Mouse (Mus musculus) olfactory bulb, adult 2 months (tissue): ENCODE data around the gene Fnbp1. TPM values are rescaled to one million over a fixed set of nuclear protein-coding genes. Genes with fewer than 3 reads are reported as not detected.

Source experiments
- H3K27ac ChIP-seq: fragments of 200-500 bp; 2 replicates; pipeline ENCODE4 v1.5.1; 2012; ENCODE audit warnings: low read depth, low read length; ENCODE audit not compliant: insufficient read depth
- H3K4me1 ChIP-seq: fragments of 200-500 bp; 2 replicates; pipeline ENCODE4 v1.6.1; 2012; ENCODE audit warnings: low read length; ENCODE audit not compliant: control insufficient read depth, insufficient read depth
- H3K4me3 ChIP-seq: fragments of 200-500 bp; 2 replicates; pipeline ENCODE4 v1.5.1; 2012; ENCODE audit warnings: mild to moderate bottlenecking, low read depth, low read length, moderate library complexity; ENCODE audit not compliant: insufficient read depth
- CTCF ChIP-seq: fragments of 200-500 bp; IDR thresholded peaks from 2 replicates; pipeline ENCODE4 v1.5.1; 2012; ENCODE audit warnings: low read depth, mild to moderate bottlenecking, low read length, moderate library complexity; ENCODE audit not compliant: insufficient read depth
- POLR2A ChIP-seq: fragments of 200-500 bp; IDR thresholded peaks from 2 replicates; pipeline ENCODE4 v1.6.1; 2012; ENCODE audit warnings: mild to moderate bottlenecking, low read depth, low read length, moderate library complexity; ENCODE audit not compliant: insufficient read depth
- WGBS: fragments of 180-500 bp; shearing (Covaris S2); methylation state at CpG from one replicate; pipeline ENCODE4 v1.1.7; 2018; 5-methylcytosine and 5-hydroxymethylcytosine counted together
- polyA plus RNA-seq: library from polyadenylated mRNA; stranded (reverse); fragments of >200 nt; gene quantifications from 2 replicates; pipeline ENCODE4 v1.2.4, GENCODE M21; 2012; ENCODE audit warnings: low replicate concordance; ENCODE audit not compliant: missing spikeins, insufficient read depth, insufficient read length

Fnbp1 gene
- polyA plus RNA-seq, 1 experiment, result 1,096 TPM

GRCm38 (mm10) chr2:31042881-31043280 lies 98.9 kb downstream of the Fnbp1 start:
- no peak overlapping the region for H3K4me3 ChIP-seq
- peaks cover 7% of the 10 kb centered on the region; the same call in 1 of the 2 replicates for H3K4me1 ChIP-seq
- TF ChIP-seq POLR2A (no peak), CTCF (no peak)
- WGBS, result 78% methylated on average over 6 of the region's 6 CpGs
- H3K27ac ChIP-seq, result no peak overlapping the region

GRCm38 (mm10) chr2:31041386-31041785 lies 100.4 kb downstream of the Fnbp1 start:
- Histone ChIP-seq H3K27ac (no peak overlapping the region), H3K4me3 (no peak overlapping the region), H3K4me1 (peaks cover 7% of the 10 kb centered on the region; the same call in 1 of the 2 replicates)
- TF ChIP-seq CTCF, result no peak
- TF ChIP-seq POLR2A, result no peak
- WGBS, result 72% methylated on average over 6 of the region's 6 CpGs

GRCm38 (mm10) chr2:31040487-31040886 lies 101.3 kb downstream of the Fnbp1 start:
- 91% methylated on average over 3 of the region's 3 CpGs for WGBS
- H3K4me3 ChIP-seq, result no peak overlapping the region
- TF ChIP-seq CTCF (no peak), POLR2A (no peak)
- peaks cover 7% of the 10 kb centered on the region; the same call in 1 of the 2 replicates for H3K4me1 ChIP-seq
- H3K27ac ChIP-seq, result no peak overlapping the region

GRCm38 (mm10) chr2:31040043-31040442 lies 101.8 kb downstream of the Fnbp1 start:
- TF ChIP-seq POLR2A, result no peak
- TF ChIP-seq CTCF, result no peak
- WGBS, result 97% methylated on average over 3 of the region's 3 CpGs
- peaks cover 7% of the 10 kb centered on the region; the same call in 1 of the 2 replicates for H3K4me1 ChIP-seq
- H3K4me3 ChIP-seq, result no peak overlapping the region
- H3K27ac ChIP-seq, result no peak overlapping the region

DNA sequence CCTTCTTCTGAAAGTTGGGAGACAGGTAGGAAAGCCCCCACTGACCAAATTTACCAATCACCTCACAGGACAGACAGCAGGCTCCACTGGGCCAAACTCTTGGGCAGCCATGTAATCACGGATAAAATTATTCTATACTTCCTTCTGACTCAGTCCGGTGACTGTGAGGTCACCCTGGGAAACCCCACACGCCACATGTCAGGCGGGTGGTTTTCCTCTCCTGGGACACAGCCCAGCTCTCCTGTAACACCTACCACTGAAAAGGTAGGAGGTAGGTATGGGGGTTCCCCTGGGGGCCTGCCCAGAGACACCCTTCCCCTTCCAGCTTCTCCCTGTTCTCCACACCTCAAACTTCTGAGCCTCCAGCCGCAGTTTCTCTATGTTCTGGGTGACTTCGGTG lies 105.0 kb downstream of the Fnbp1 start:
- Histone ChIP-seq H3K4me3 (no peak overlapping the region), H3K4me1 (peaks cover 2% of the 10 kb centered on the region; the same call in 1 of the 2 replicates), H3K27ac (no peak overlapping the region)
- 94% methylated on average over 6 of the region's 6 CpGs for WGBS
- TF ChIP-seq POLR2A, result no peak
- no peak for TF ChIP-seq CTCF

- 38% methylated on average over 7 of the region's 7 CpGs for WGBS
- TF ChIP-seq POLR2A (no peak), CTCF (no peak)
- H3K27ac ChIP-seq, result no peak overlapping the region
These were observed 109.8 kb downstream of the Fnbp1 start for GRCm38 (mm10) chr2:31031972-31032371.

DNA sequence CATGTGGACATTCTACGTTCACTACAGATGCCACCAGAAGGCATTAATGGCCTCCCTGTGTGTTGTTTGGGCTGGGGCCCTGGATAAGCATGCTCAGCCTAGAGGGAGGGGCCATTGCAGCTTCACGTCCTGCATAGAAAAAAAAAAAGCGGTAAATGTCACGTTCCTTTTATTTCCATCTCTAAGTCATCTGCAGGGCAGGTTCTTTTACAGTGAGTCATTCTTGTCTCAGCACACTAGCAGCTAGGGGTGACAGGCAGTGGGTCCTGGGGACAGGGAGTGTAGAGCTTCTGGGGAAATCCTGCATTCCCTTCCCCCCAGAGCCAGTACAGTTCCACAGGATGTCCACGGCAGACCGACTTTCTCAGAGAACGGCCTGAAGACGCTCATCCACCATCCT lies 115.2 kb downstream of the Fnbp1 start:
- no peak overlapping the region for H3K27ac ChIP-seq
- no peaks in the 10 kb centered on the region for H3K4me1 ChIP-seq
- TF ChIP-seq CTCF (no peak), POLR2A (no peak)
- H3K4me3 ChIP-seq, result no peak overlapping the region
- WGBS, result 58% methylated on average over 8 of the region's 8 CpGs

More at GRCm38 (mm10) chr2:31031972-31032371, 109.8 kb downstream of the Fnbp1 start:
- Histone ChIP-seq H3K4me1 (no peaks in the 10 kb centered on the region), H3K4me3 (no peak overlapping the region)

GRCm38 (mm10) chr2:31025458-31025857 lies 116.3 kb downstream of the Fnbp1 start:
- H3K4me1 ChIP-seq, result no peaks in the 10 kb centered on the region
- WGBS, result 84% methylated on average over 3 of the region's 3 CpGs
- no peak overlapping the region for H3K27ac ChIP-seq
- TF ChIP-seq POLR2A, result no peak
- no peak for TF ChIP-seq CTCF
- H3K4me3 ChIP-seq, result no peak overlapping the region

DNA sequence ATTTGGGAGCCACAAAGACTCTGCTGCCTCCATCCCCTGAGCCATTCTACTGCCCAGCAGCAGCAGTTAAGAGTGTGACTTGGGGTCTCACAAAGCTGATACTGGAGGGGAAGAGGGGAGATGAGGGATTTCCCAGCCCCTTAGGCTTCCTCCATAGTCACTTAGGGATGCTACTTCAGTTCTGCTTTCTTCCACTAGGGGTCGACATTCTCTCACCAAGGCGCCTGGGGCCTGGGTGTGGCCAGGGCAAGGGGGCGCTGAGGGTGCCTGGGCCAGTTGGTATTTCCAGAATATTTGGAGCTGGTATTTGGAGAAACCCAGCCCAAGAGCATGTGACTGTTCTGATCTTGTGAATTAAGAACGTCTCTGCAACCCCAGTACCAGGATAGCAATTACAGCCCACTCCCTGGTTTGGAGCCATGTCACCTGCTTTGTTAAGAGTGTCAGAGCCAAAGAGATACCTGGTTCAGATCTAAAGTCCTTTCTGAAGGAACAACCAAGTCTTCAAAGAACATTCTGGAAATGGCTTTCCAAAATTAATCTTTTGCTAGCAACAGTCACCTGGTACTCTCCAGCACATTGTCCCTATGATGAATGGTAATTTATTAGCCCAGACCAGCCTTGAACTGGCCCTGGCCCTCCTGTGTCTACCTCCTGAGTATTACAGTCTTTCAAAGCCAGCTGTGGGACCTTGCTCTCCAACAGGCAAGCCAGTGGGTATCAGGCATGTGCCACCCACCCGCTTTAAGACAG lies 117.0 kb downstream of the Fnbp1 start:
- no peaks in the 10 kb centered on the region for H3K4me1 ChIP-seq
- TF ChIP-seq CTCF, result peak; percentile 93
- no peak for TF ChIP-seq POLR2A
- H3K27ac ChIP-seq, result no peak overlapping the region
- no peak overlapping the region for H3K4me3 ChIP-seq
- WGBS, result 26% methylated on average over 5 of the region's 5 CpGs
